Mouse (Mus musculus) heart, adult 2 months (tissue): Measurements from ENCODE around the gene Fuk.

Source experiments
- CTCF ChIP-seq: fragments of 200-600 bp; IDR thresholded peaks from 2 replicates; pipeline ENCODE4 v1.8.1; 2022; ENCODE audit warnings: antibody characterized with exemption, mild to moderate bottlenecking, moderate library complexity
- POLR2A ChIP-seq: fragments of 200-500 bp; IDR thresholded peaks from 2 replicates; pipeline ENCODE4 v1.6.1; 2011; ENCODE audit warnings: mild to moderate bottlenecking, low read depth, low read length, control low read depth; ENCODE audit not compliant: insufficient read depth

GRCm38 (mm10) chr8:110895254-110895653 lies 7.0 kb downstream of the Fuk start:
- TF ChIP-seq POLR2A: no peak
- no peak for TF ChIP-seq CTCF
